Mouse (Mus musculus): ENCODE measurements around the gene Amigo2. TPM values are rescaled to one million over a fixed set of nuclear protein-coding genes. Genes with fewer than 3 reads are reported as not detected.

The Amigo2 gene
- total and polyA plus RNA-seq, 3 experiments = not detected

GRCm38 (mm10) chr15:97276660-97277153, 29.6 kb upstream of the Amigo2 start:
- H3K36me3 ChIP-seq (ENCODE audit: control insufficient read depth in 1 of 2, insufficient read depth in 2 of 2, low read length in 2 of 2) = no peaks in the 10 kb centered on the region
- no peak overlapping the region for H3K4me3 ChIP-seq (ENCODE audit: control insufficient read depth in 1 of 2, insufficient read depth in 1 of 2, low read depth in 2 of 2, low read length in 2 of 2)
- no peaks in the 10 kb centered on the region for H3K9me3 ChIP-seq (replicated peaks; ENCODE audit: insufficient read depth, low read length)
- H3K4me1 ChIP-seq (ENCODE audit: control insufficient read depth in 1 of 2, insufficient read depth in 2 of 2, low read length in 2 of 2) = no peaks in the 10 kb centered on the region
- no peak overlapping the region for H3K9ac ChIP-seq (ENCODE audit: control insufficient read depth, low read depth, low read length, poor library complexity, severe bottlenecking)
- no peaks in the 10 kb centered on the region for H3K79me2 ChIP-seq (ENCODE audit: control insufficient read depth, insufficient read depth, low read length, poor library complexity)
- H3K27ac ChIP-seq (ENCODE audit: control insufficient read depth, low read depth, low read length) = no peak overlapping the region
- no peak for TF ChIP-seq SIN3A (IDR thresholded peaks at IDR 0.05; ENCODE audit: low read length)
- DNase-seq (ENCODE audit: low read depth, low spot score) = no peak
- peaks cover 0 to 2% of the 10 kb centered on the region in 2 experiments; a peak in 2 of 4 replicates for H3K27me3 ChIP-seq (ENCODE audit: control insufficient read depth in 1 of 2, insufficient read depth in 2 of 2, low read length in 2 of 2)

DNA sequence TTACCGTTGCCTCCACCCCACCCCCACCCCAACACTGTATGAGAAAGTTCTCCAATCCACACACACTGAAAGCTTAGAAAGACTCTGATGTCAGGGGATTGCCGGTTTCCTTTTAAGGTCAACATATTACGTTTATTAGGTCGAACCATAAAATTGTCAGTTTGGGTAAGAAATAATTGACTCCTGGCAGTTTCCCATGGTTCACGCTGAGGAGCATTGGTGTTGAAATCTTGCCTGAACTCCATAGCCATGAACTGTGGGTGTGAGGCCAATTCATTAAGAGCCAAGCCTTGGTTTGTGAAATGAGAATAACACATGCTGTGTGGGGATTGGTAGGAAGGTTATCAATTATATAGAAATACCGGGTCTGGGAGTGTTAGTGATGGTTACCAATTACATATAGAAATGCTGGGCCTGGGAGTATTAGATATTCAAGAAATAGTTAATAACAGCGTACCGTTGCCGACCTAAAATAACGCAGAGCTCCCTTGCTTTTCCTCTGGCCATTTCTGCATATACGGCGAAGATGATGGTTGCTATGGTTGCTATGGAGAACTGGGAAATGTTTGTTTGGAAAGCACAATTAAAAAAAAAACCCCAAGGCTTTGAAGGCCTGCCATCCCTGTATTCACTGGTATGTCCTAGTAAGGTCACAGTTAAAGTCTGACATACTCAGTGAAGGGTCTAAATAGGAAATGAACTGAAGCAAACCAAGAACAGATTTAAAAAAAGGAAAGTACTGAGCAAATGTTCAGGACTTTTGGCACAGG, 28.7 kb upstream of the Amigo2 start:
- Histone ChIP-seq H3K27ac (ENCODE audit: control insufficient read depth, low read depth, low read length) (no peak overlapping the region), H3K36me3 (ENCODE audit: control insufficient read depth in 1 of 2, insufficient read depth in 2 of 2, low read length in 2 of 2) (no peaks in the 10 kb centered on the region), H3K9me3 (replicated peaks; ENCODE audit: insufficient read depth, low read length) (no peaks in the 10 kb centered on the region), H3K79me2 (ENCODE audit: control insufficient read depth, insufficient read depth, low read length, poor library complexity) (no peaks in the 10 kb centered on the region), H3K27me3 (ENCODE audit: control insufficient read depth in 1 of 2, insufficient read depth in 2 of 2, low read length in 2 of 2) (peaks cover 0 to 7% of the 10 kb centered on the region in 2 experiments; a peak in 3 of 4 replicates), H3K9ac (ENCODE audit: control insufficient read depth, low read depth, low read length, poor library complexity, severe bottlenecking) (no peak overlapping the region), H3K4me3 (ENCODE audit: control insufficient read depth in 1 of 2, insufficient read depth in 1 of 2, low read depth in 2 of 2, low read length in 2 of 2) (no peak overlapping the region), H3K4me1 (ENCODE audit: control insufficient read depth in 1 of 2, insufficient read depth in 2 of 2, low read length in 2 of 2) (no peaks in the 10 kb centered on the region)
- TF ChIP-seq ZMIZ1 (IDR thresholded peaks at IDR 0.05; ENCODE audit: low read depth, low read length) (no peak), USF1 (IDR thresholded peaks at IDR 0.05; ENCODE audit: low read depth, low read length) (no peak), HCFC1 (IDR thresholded peaks at IDR 0.05; ENCODE audit: low read depth, low read length) (no peak), ZKSCAN1 (IDR thresholded peaks at IDR 0.05; ENCODE audit: low read depth, low read length) (no peak), RAD21 (IDR thresholded peaks at IDR 0.05; ENCODE audit: low read depth, low read length) (no peak), ETS1 (IDR thresholded peaks at IDR 0.05; ENCODE audit: low read depth, low read length) (no peak), POLR2AphosphoS2 (IDR thresholded peaks at IDR 0.05; ENCODE audit: low read length) (no peak), MAZ (IDR thresholded peaks at IDR 0.05; ENCODE audit: low read depth, low read length) (no peak), NRF1 (IDR thresholded peaks at IDR 0.05; ENCODE audit: insufficient read depth, low read depth, low read length, poor library complexity, severe bottlenecking) (no peak), E2F4 (IDR thresholded peaks at IDR 0.05; ENCODE audit: borderline replicate concordance, low read depth, low read length) (no peak), MYC (IDR thresholded peaks at IDR 0.05; ENCODE audit: low read depth, low read length) (no peak), CHD1 (IDR thresholded peaks at IDR 0.05; ENCODE audit: low read depth, low read length) (no peak), MYB (IDR thresholded peaks at IDR 0.05; ENCODE audit: low read depth, low read length) (no peak), MXI1 (IDR thresholded peaks at IDR 0.05; ENCODE audit: low read depth, low read length) (no peak), EP300 (IDR thresholded peaks at IDR 0.05; ENCODE audit: low read depth in 1 of 2, low read length in 2 of 2) (no peak), MAX (IDR thresholded peaks at IDR 0.05; ENCODE audit: low read length) (no peak), MEF2A (IDR thresholded peaks at IDR 0.05; ENCODE audit: extremely low read depth, insufficient replicate concordance, low read depth, low read length, poor library complexity, severe bottlenecking) (no peak)
- no peak for DNase-seq (ENCODE audit: low read depth, low spot score)

All from MEL (cell line).